Mouse (Mus musculus): Measurements from ENCODE around the gene Tgfbr3l.

DNA sequence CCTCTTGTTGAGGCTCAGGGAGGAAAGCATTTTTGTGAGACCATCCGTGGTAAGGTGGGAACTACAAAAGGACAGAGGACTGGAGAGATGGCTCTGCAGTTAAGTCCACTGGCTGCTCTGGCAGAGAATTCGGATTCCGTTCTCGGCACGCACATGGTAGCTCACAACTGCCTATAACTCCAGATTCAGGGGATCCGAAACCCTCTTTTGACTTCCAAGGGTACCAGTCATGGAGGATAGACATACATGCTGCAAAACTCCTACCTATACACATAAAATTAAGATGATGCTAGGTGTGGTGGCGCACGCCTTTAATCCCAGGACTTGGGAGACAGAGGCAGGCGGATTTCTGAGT, 28.1 kb downstream of the Tgfbr3l start:
- TF ChIP-seq CTCF (IDR thresholded peaks at IDR 0.05; ENCODE audit: extremely low read depth, insufficient read length, insufficient replicate concordance, low read depth, low read length) (no peak), POLR2A (IDR thresholded peaks at IDR 0.05; ENCODE audit: low read depth, low read length) (no peak)
